Mouse (Mus musculus): ENCODE measurements around the gene Sox5. TPM values are rescaled to one million over a fixed set of nuclear protein-coding genes. Genes with fewer than 3 reads are reported as not detected.

The Sox5 gene
- total and polyA plus RNA-seq, 3 experiments, result 1.7 to 3.4 (median 2.4) TPM

GRCm38 (mm10) chr6:144570850-144571249 is 210.9 kb downstream of the Sox5 start:
- H3K4me1 ChIP-seq (ENCODE audit: control insufficient read depth, insufficient read depth, low read length), result no peaks in the 10 kb centered on the region
- H3K79me2 ChIP-seq (replicated peaks; ENCODE audit: control insufficient read depth, insufficient read depth, low read length), result no peaks in the 10 kb centered on the region
- H3K27ac ChIP-seq, result no peak overlapping the region
- no peak for TF ChIP-seq EP300 (IDR thresholded peaks at IDR 0.05; ENCODE audit: insufficient read depth, low read depth, low read length)
- H3K27me3 ChIP-seq (ENCODE audit: control insufficient read depth, insufficient read depth, low read length), result no peaks in the 10 kb centered on the region
- DNase-seq, result no peak
- intact Hi-C loops (cut with DNase I), result no loop called here
- WGBS, result 64% methylated on average over 17 of the region's 17 CpGs
- no peaks in the 10 kb centered on the region for H3K36me3 ChIP-seq (ENCODE audit: control insufficient read depth, insufficient read depth, low read length)
- no peak overlapping the region for H3K9ac ChIP-seq (ENCODE audit: low read depth, low read length)
- H3K4me3 ChIP-seq, result no peak overlapping the region

- intact Hi-C loops (cut with DNase I), result no loop called here
- H3K4me1 ChIP-seq (ENCODE audit: control insufficient read depth, insufficient read depth, low read length), result no peaks in the 10 kb centered on the region
- no peak for TF ChIP-seq CTCF (IDR thresholded peaks at IDR 0.05)
- TF ChIP-seq EP300 (IDR thresholded peaks at IDR 0.05; ENCODE audit: insufficient read depth, low read depth, low read length), result no peak
- TF ChIP-seq POLR2A (IDR thresholded peaks at IDR 0.05; ENCODE audit: insufficient read depth, low read depth, low read length), result no peak
- H3K9ac ChIP-seq (ENCODE audit: low read depth, low read length), result no peak overlapping the region
- H3K27me3 ChIP-seq (ENCODE audit: control insufficient read depth, insufficient read depth, low read length), result no peaks in the 10 kb centered on the region
- H3K27ac ChIP-seq, result no peak overlapping the region
- DNase-seq, result no peak
- no peaks in the 10 kb centered on the region for H3K36me3 ChIP-seq (ENCODE audit: control insufficient read depth, insufficient read depth, low read length)
- H3K4me3 ChIP-seq, result no peak overlapping the region
- no peaks in the 10 kb centered on the region for H3K79me2 ChIP-seq (replicated peaks; ENCODE audit: control insufficient read depth, insufficient read depth, low read length)
- 78% methylated on average over 1 of the region's 1 CpGs for WGBS
These were observed 215.9 kb downstream of the Sox5 start for GRCm38 (mm10) chr6:144565827-144566226.

- WGBS, result 46% methylated on average over 5 of the region's 5 CpGs
- H3K4me1 ChIP-seq (ENCODE audit: control insufficient read depth, insufficient read depth, low read length), result no peaks in the 10 kb centered on the region
- intact Hi-C loops (cut with DNase I), result no loop called here
These were observed 220.1 kb downstream of the Sox5 start for GRCm38 (mm10) chr6:144561718-144562117.

GRCm38 (mm10) chr6:144560211-144560610 is 221.6 kb downstream of the Sox5 start:
- Histone ChIP-seq H3K4me3 (no peak overlapping the region), H3K79me2 (replicated peaks; ENCODE audit: control insufficient read depth, insufficient read depth, low read length) (no peaks in the 10 kb centered on the region), H3K27me3 (ENCODE audit: control insufficient read depth, insufficient read depth, low read length) (no peaks in the 10 kb centered on the region), H3K9ac (ENCODE audit: low read depth, low read length) (no peak overlapping the region), H3K36me3 (ENCODE audit: control insufficient read depth, insufficient read depth, low read length) (no peaks in the 10 kb centered on the region), H3K27ac (no peak overlapping the region), H3K4me1 (ENCODE audit: control insufficient read depth, insufficient read depth, low read length) (no peaks in the 10 kb centered on the region)
- no peak for TF ChIP-seq EP300 (IDR thresholded peaks at IDR 0.05; ENCODE audit: insufficient read depth, low read depth, low read length)
- intact Hi-C loops (cut with DNase I), result no loop called here
- no peak for DNase-seq
- 76% methylated on average over 3 of the region's 3 CpGs for WGBS

More at GRCm38 (mm10) chr6:144561718-144562117, 220.1 kb downstream of the Sox5 start:
- no peak for DNase-seq
- Histone ChIP-seq H3K27me3 (ENCODE audit: control insufficient read depth, insufficient read depth, low read length) (no peaks in the 10 kb centered on the region), H3K4me3 (no peak overlapping the region), H3K79me2 (replicated peaks; ENCODE audit: control insufficient read depth, insufficient read depth, low read length) (no peaks in the 10 kb centered on the region), H3K9ac (ENCODE audit: low read depth, low read length) (no peak overlapping the region), H3K27ac (no peak overlapping the region), H3K36me3 (ENCODE audit: control insufficient read depth, insufficient read depth, low read length) (no peaks in the 10 kb centered on the region)
- no peak for TF ChIP-seq EP300 (IDR thresholded peaks at IDR 0.05; ENCODE audit: insufficient read depth, low read depth, low read length)
- no peak for TF ChIP-seq POLR2A (IDR thresholded peaks at IDR 0.05; ENCODE audit: insufficient read depth, low read depth, low read length)
- no peak for TF ChIP-seq CTCF (IDR thresholded peaks at IDR 0.05)

GRCm38 (mm10) chr6:144553476-144553875 is 228.3 kb downstream of the Sox5 start:
- Histone ChIP-seq H3K4me1 (ENCODE audit: control insufficient read depth, insufficient read depth, low read length) (no peaks in the 10 kb centered on the region), H3K27me3 (ENCODE audit: control insufficient read depth, insufficient read depth, low read length) (no peaks in the 10 kb centered on the region), H3K9ac (ENCODE audit: low read depth, low read length) (no peak overlapping the region), H3K36me3 (ENCODE audit: control insufficient read depth, insufficient read depth, low read length) (no peaks in the 10 kb centered on the region), H3K79me2 (replicated peaks; ENCODE audit: control insufficient read depth, insufficient read depth, low read length) (no peaks in the 10 kb centered on the region), H3K4me3 (no peak overlapping the region), H3K27ac (no peak overlapping the region)
- intact Hi-C loops (cut with DNase I), result no loop called here
- TF ChIP-seq POLR2A (IDR thresholded peaks at IDR 0.05; ENCODE audit: insufficient read depth, low read depth, low read length), result no peak
- no peak for TF ChIP-seq CTCF (IDR thresholded peaks at IDR 0.05)
- no peak for TF ChIP-seq EP300 (IDR thresholded peaks at IDR 0.05; ENCODE audit: insufficient read depth, low read depth, low read length)
- no peak for DNase-seq
- WGBS, result 64% methylated on average over 6 of the region's 6 CpGs

GRCm38 (mm10) chr6:144548991-144549390 is 232.8 kb downstream of the Sox5 start:
- Histone ChIP-seq H3K27me3 (ENCODE audit: control insufficient read depth, insufficient read depth, low read length) (no peaks in the 10 kb centered on the region), H3K4me3 (no peak overlapping the region), H3K9ac (ENCODE audit: low read depth, low read length) (no peak overlapping the region), H3K36me3 (ENCODE audit: control insufficient read depth, insufficient read depth, low read length) (no peaks in the 10 kb centered on the region), H3K79me2 (replicated peaks; ENCODE audit: control insufficient read depth, insufficient read depth, low read length) (no peaks in the 10 kb centered on the region), H3K4me1 (ENCODE audit: control insufficient read depth, insufficient read depth, low read length) (no peaks in the 10 kb centered on the region), H3K27ac (no peak overlapping the region)
- WGBS, result 86% methylated on average over 8 of the region's 8 CpGs
- intact Hi-C loops (cut with DNase I), result no loop called here
- TF ChIP-seq POLR2A (IDR thresholded peaks at IDR 0.05; ENCODE audit: insufficient read depth, low read depth, low read length) (no peak), EP300 (IDR thresholded peaks at IDR 0.05; ENCODE audit: insufficient read depth, low read depth, low read length) (no peak), CTCF (IDR thresholded peaks at IDR 0.05) (no peak)
- DNase-seq, result no peak

All from heart, adult 2 months (tissue).